Mouse (Mus musculus) liver, embryonic 14.5 days (tissue): ENCODE results near the gene Blnk. TPM values are rescaled to one million over a fixed set of nuclear protein-coding genes. Genes with fewer than 3 reads are reported as not detected.

ENCODE experiments used
- ATAC-seq: fragments of 200-750 bp; cut with Nextera tagmentation; 2 replicates; pipeline ENCODE4 v1.8.0; 2017; ENCODE audit warnings: moderate number of reproducible peaks, mild to moderate bottlenecking, moderate library complexity; ENCODE audit not compliant: insufficient read depth
- DNase-seq, 3 experiments: peaks; one replicate each; pipeline ENCODE4 v3.0.0-alpha.2; 2012 to 2013; ENCODE audit warnings: low read depth in 3 of 3, low spot score in 3 of 3
- H3K27ac ChIP-seq: fragments of 300-500 bp; sonication (generic); 2 replicates; pipeline ENCODE4 v1.5.1; 2014; ENCODE audit warnings: moderate library complexity, mild to moderate bottlenecking, control low read depth, inconsistent platforms
- H3K27me3 ChIP-seq: fragments of 300-500 bp; sonication (generic); 2 replicates; pipeline ENCODE4 v1.6.1; 2014; ENCODE audit warnings: mild to moderate bottlenecking, low read length, moderate library complexity; ENCODE audit not compliant: control insufficient read depth, insufficient read depth
- H3K36me3 ChIP-seq: fragments of 300-500 bp; sonication (generic); replicated peaks from 2 replicates; pipeline ENCODE4 v1.6.1; 2014; ENCODE audit warnings: low read depth; ENCODE audit not compliant: control insufficient read depth, insufficient read depth
- H3K4me1 ChIP-seq, 2 experiments: fragments of 200-500 bp in 1 of 2; fragments of 300-500 bp in 1 of 2; sonication (generic) in 1 of 2; replicated peaks; 2 replicates each; pipeline ENCODE4 v1.6.1; 2012 to 2014; ENCODE audit warnings: antibody characterized with exemption in 1 of 2, inconsistent platforms in 1 of 2, low read length in 1 of 2; ENCODE audit not compliant: control insufficient read depth in 2 of 2, insufficient read depth in 2 of 2
- H3K4me2 ChIP-seq: fragments of 300-500 bp; sonication (generic); 2 replicates; pipeline ENCODE4 v1.6.1; 2014; ENCODE audit warnings: low read depth, mild to moderate bottlenecking, control low read depth, moderate library complexity
- H3K4me3 ChIP-seq, 2 experiments: fragments of 200-500 bp in 1 of 2; fragments of 300-500 bp in 1 of 2; sonication (generic) in 1 of 2; 2 replicates each; pipeline ENCODE4 v1.5.1; 2012 to 2014; ENCODE audit warnings: low read depth in 2 of 2, low read length in 2 of 2, mild to moderate bottlenecking in 2 of 2, control low read depth in 1 of 2, inconsistent platforms in 1 of 2, moderate library complexity in 1 of 2; ENCODE audit not compliant: insufficient read depth in 1 of 2
- H3K9ac ChIP-seq: fragments of 300-500 bp; sonication (generic); replicated peaks from 2 replicates; pipeline ENCODE4 v1.6.1; 2014; ENCODE audit warnings: mild to moderate bottlenecking, control low read depth, moderate library complexity
- H3K9me3 ChIP-seq: fragments of 300-500 bp; sonication (generic); 2 replicates; pipeline ENCODE4 v1.6.1; 2016; ENCODE audit warnings: low read length, mixed read lengths; ENCODE audit not compliant: control insufficient read depth
- CTCF ChIP-seq: IDR thresholded peaks from 2 replicates; pipeline ENCODE4 v1.5.1; 2016; ENCODE audit warnings: antibody characterized with exemption, low read depth, control low read depth
- EP300 ChIP-seq: IDR thresholded peaks from 2 replicates; pipeline ENCODE4 v1.6.1; 2016; ENCODE audit warnings: antibody characterized with exemption, low read depth
- WGBS: fragments of 180-500 bp; shearing (Covaris S2); extraction: QIAGEN DNeasy Blood & Tissue Kit; methylation state at CpG from one replicate; pipeline ENCODE4 v1.1.7; 2014; ENCODE audit not compliant: insufficient replicate concordance; 5-methylcytosine and 5-hydroxymethylcytosine counted together
- polyA plus RNA-seq, 2 experiments: library from polyadenylated mRNA; depleted of rRNA in 1 of 2; stranded (reverse) in 1 of 2; unstranded in 1 of 2; fragments of >200 nt; fragmentation: Nextera tagmentation in 1 of 2; extraction: Ambion mirVana in 1 of 2; gene quantifications; 2 replicates each; pipeline versions ENCODE4 v1.2.1 to v1.2.3; 2012 to 2014

Gene Blnk
- polyA plus RNA-seq, 2 experiments, result 0.45 to 0.71 TPM

GRCm38 (mm10) chr19:41022244-41022643 is 27.9 kb upstream of the Blnk start:
- H3K27ac ChIP-seq, result no peak overlapping the region
- H3K9me3 ChIP-seq, result no peaks in the 10 kb centered on the region
- H3K4me3 ChIP-seq, result no peak overlapping the region
- no peak for TF ChIP-seq EP300
- TF ChIP-seq CTCF, result no peak
- no peaks in the 10 kb centered on the region for H3K4me1 ChIP-seq
- no peaks in the 10 kb centered on the region; the same call in 1 of the 2 replicates for H3K27me3 ChIP-seq
- H3K9ac ChIP-seq, result no peak overlapping the region
- no peaks in the 10 kb centered on the region for H3K36me3 ChIP-seq
- ATAC-seq (no peak), DNase-seq (no peak)
- no peak overlapping the region for H3K4me2 ChIP-seq
- 53% methylated on average over 4 of the region's 4 CpGs for WGBS

GRCm38 (mm10) chr19:41020537-41020936 is 26.2 kb upstream of the Blnk start:
- Histone ChIP-seq H3K9me3 (no peaks in the 10 kb centered on the region), H3K27ac (no peak overlapping the region), H3K9ac (no peak overlapping the region), H3K36me3 (no peaks in the 10 kb centered on the region), H3K4me2 (no peak overlapping the region), H3K4me3 (no peak overlapping the region), H3K4me1 (peaks cover 0 to 3% of the 10 kb centered on the region in 2 experiments; a peak in 1 of 4 replicates), H3K27me3 (no peaks in the 10 kb centered on the region; the same call in 1 of the 2 replicates)
- ATAC-seq (no peak), DNase-seq (no peak)
- no peak for TF ChIP-seq CTCF
- TF ChIP-seq EP300, result no peak
- WGBS, result 42% methylated on average over 3 of the region's 3 CpGs

DNA sequence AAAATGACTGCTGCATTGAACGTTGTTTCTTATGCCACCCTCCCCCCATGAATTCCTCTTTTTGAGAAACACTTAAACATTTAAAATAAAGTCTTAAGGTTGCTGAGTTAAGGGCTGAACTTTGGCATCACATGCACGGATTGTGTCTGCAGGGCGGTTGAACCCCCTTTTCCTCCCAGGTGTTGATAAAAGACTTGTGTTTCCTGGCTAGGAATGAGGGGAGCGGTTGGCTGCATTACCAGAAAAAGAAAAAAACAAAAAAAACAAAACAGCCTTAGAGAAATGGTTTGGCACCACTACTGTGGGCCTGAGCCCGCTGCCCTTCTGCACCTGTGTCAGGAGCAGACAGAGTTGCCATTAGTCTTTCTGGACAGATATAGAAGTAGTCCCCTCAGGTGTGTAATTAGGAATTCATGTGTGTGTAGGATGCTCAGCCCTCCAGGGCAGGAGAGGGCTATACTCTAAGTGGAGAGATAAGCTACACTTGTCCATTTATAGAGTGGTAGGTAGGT is 24.9 kb upstream of the Blnk start:
- no peak for ATAC-seq
- DNase-seq, result no peak
- H3K27ac ChIP-seq, result no peak overlapping the region
- no peak overlapping the region for H3K4me3 ChIP-seq
- peaks cover 0 to 3% of the 10 kb centered on the region in 2 experiments; a peak in 1 of 4 replicates for H3K4me1 ChIP-seq
- no peaks in the 10 kb centered on the region for H3K36me3 ChIP-seq
- TF ChIP-seq CTCF, result no peak
- TF ChIP-seq EP300, result no peak
- WGBS, result 49% methylated on average over 5 of the region's 5 CpGs
- H3K9me3 ChIP-seq, result no peaks in the 10 kb centered on the region
- H3K9ac ChIP-seq, result no peak overlapping the region
- H3K27me3 ChIP-seq, result no peaks in the 10 kb centered on the region; the same call in 1 of the 2 replicates
- no peak overlapping the region for H3K4me2 ChIP-seq

GRCm38 (mm10) chr19:41015951-41016716 is 21.8 kb upstream of the Blnk start:
- WGBS, result 12% methylated on average over 14 of the region's 14 CpGs
- Histone ChIP-seq H3K4me3 (no peak overlapping the region), H3K4me2 (peak overlapping the region; percentile 33), H3K9ac (no peak overlapping the region), H3K27ac (no peak overlapping the region), H3K27me3 (no peaks in the 10 kb centered on the region; the same call in 1 of the 2 replicates), H3K4me1 (peaks cover 0 to 3% of the 10 kb centered on the region in 2 experiments; a peak in 1 of 4 replicates), H3K9me3 (no peaks in the 10 kb centered on the region), H3K36me3 (no peaks in the 10 kb centered on the region)
- ATAC-seq (peak; percentile 53; the same call in 1 of the 2 replicates), DNase-seq (peak; percentile 28 to 58 (median 31))
- TF ChIP-seq CTCF (peak; percentile 77), EP300 (no peak)

- H3K9ac ChIP-seq, result no peak overlapping the region
- DNase-seq (no peak), ATAC-seq (no peak)
- no peak overlapping the region for H3K27ac ChIP-seq
- H3K4me3 ChIP-seq, result no peak overlapping the region
- no peaks in the 10 kb centered on the region for H3K9me3 ChIP-seq
- TF ChIP-seq EP300, result no peak
- TF ChIP-seq CTCF, result no peak
- WGBS, result 14% methylated on average over 9 of the region's 9 CpGs
- H3K36me3 ChIP-seq, result no peaks in the 10 kb centered on the region
- H3K4me2 ChIP-seq, result no peak overlapping the region
- no peaks in the 10 kb centered on the region; the same call in 1 of the 2 replicates for H3K27me3 ChIP-seq
- peaks cover 0 to 3% of the 10 kb centered on the region in 2 experiments; a peak in 1 of 4 replicates for H3K4me1 ChIP-seq
These were observed 19.7 kb upstream of the Blnk start for GRCm38 (mm10) chr19:41014003-41014402.
